Mouse (Mus musculus) embryonic fibroblast, embryonic 13.5 days (primary cell): Measurements from ENCODE around the gene Egfem1.

Experiments
- CTCF ChIP-seq: IDR thresholded peaks from 2 replicates; pipeline ENCODE4 v1.5.1; 2011; ENCODE audit warnings: mild to moderate bottlenecking, control low read depth, low read length, moderate library complexity, borderline replicate concordance; ENCODE audit not compliant: insufficient read depth
- POLR2A ChIP-seq: IDR thresholded peaks from 2 replicates; pipeline ENCODE4 v1.6.1; 2011; ENCODE audit warnings: low read depth, mild to moderate bottlenecking, control low read depth, low read length, moderate library complexity

- no peak for TF ChIP-seq CTCF
- no peak for TF ChIP-seq POLR2A
Measured at GRCm38 (mm10) chr3:29366907-29367306, 285.1 kb downstream of the Egfem1 start.
